Mouse (Mus musculus): ENCODE measurements around the gene Atg4b. TPM values are rescaled to one million over a fixed set of nuclear protein-coding genes. Genes with fewer than 3 reads are reported as not detected.
A peak's percentile ranks its signal among the peaks of the same experiment; 100 is the strongest.
"Not testable (repeated sequence)": the region's sequence is repeated elsewhere in the genome, so short reads cannot be mapped to it uniquely, and the experiment has no call there.

The Atg4b gene
- polyA plus RNA-seq, 1 experiment from 2014 or later = 104 TPM

DNA sequence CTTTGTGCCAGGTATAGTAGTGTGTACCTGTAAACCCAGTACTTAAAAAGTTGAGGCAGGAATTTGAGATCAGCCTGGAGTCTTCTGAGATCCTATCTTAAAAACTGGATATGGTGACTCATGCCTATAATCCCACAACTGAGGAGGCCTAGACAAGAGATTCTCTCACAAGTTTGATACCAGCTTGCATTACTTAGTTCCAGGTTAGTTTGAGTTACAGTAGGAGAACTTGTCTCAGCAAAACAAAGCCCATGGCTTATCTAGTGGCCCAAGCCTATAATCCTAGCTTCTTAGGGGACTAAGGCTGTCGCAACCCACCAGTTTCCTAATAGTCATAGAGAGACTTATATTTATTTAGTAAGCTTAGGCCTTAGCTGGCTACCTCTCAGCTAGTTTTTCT, 8.8 kb downstream of the Atg4b start:
- Histone ChIP-seq H3K4me2 (replicated peaks) (no peak overlapping the region), H3K4me3 (no peak overlapping the region), H3K9ac (replicated peaks) (no peak overlapping the region), H3K27ac (replicated peaks) (no peak overlapping the region), H3K4me1 (peaks cover 3% of the 10 kb centered on the region), H3K36me3 (no peaks in the 10 kb centered on the region), H3K9me3 (no peaks in the 10 kb centered on the region), H3K27me3 (no peaks in the 10 kb centered on the region)
- WGBS = 100% methylated on average over 1 of the region's 1 CpGs
- ATAC-seq (ENCODE audit: low FRiP score, low read depth) = no peak

DNA sequence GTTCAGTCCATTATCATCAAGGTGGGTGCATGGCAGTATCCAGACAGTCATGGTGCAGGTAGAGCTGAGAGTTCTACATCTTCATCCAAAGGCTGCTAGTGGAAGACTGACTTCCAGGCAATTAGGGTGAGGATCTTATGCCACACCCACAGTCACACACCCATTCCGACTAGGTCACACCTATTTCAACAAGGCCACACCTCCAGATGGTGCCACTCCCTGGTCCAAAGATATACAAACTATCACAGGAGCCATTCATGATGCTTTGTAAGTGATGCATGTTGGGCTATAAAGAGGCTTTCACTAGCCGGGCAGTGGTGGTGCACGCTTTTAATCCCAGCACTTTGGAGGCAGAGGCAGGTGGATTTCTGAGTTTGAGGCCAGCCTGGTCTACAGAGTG, 12.2 kb downstream of the Atg4b start:
- not testable (repeated sequence) for H3K27ac ChIP-seq (replicated peaks); ATAC-seq (ENCODE audit: low FRiP score, low read depth); H3K4me1 ChIP-seq; H3K9ac ChIP-seq (replicated peaks); H3K27me3 ChIP-seq; H3K9me3 ChIP-seq; H3K4me3 ChIP-seq; H3K4me2 ChIP-seq (replicated peaks)
- WGBS = 89% methylated on average over 3 of the region's 3 CpGs
- H3K36me3 ChIP-seq = peaks cover 11% of the 10 kb centered on the region

DNA sequence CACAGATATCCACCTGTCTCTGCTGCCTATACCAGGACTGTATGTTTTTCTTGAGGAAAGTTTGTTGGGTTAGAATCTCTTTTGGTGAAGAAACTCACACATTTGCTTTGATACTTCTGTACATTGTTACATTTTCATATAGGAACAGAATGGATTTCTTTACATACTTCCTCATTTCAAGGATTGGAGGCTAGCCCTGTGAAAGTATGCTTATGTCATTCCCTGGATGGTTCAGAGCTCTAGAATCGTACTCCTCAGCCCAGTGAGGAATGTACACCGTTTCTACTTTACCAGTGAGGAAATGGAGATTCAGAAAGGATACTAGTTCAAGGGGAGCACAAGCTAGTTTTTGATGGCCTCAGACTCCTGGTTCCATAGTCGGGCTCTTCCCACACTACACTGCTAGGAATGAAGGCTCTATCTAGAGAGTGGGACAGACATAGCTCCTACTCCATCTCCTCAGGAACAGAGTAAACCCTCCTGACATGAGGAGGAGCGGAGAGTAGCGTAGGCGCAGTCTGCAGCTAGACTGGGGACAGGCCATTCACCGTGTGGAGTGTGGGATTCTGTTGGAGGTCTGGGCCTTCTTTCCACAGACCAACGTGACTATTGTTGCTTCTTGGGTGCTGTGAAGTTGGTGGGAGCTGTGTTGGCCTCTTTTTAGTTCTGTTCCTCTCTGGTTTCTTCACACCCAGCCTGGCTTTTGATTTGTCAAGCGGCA, 13.7 kb downstream of the Atg4b start:
- Histone ChIP-seq H3K9me3 (no peaks in the 10 kb centered on the region), H3K4me3 (no peak overlapping the region), H3K4me2 (replicated peaks) (no peak overlapping the region), H3K27me3 (no peaks in the 10 kb centered on the region), H3K4me1 (no peaks in the 10 kb centered on the region), H3K9ac (replicated peaks) (no peak overlapping the region), H3K27ac (replicated peaks) (no peak overlapping the region), H3K36me3 (peaks cover 23% of the 10 kb centered on the region)
- no peak for ATAC-seq (ENCODE audit: low FRiP score, low read depth)
- WGBS = 96% methylated on average over 9 of the region's 9 CpGs

GRCm38 (mm10) chr1:93767600-93767999, 16.3 kb downstream of the Atg4b start:
- WGBS = 91% methylated on average over 6 of the region's 6 CpGs
- Histone ChIP-seq H3K9me3 (no peaks in the 10 kb centered on the region), H3K4me3 (no peak overlapping the region), H3K27me3 (no peaks in the 10 kb centered on the region), H3K9ac (replicated peaks) (no peak overlapping the region), H3K4me2 (replicated peaks) (no peak overlapping the region), H3K4me1 (no peaks in the 10 kb centered on the region), H3K36me3 (peaks cover 31% of the 10 kb centered on the region), H3K27ac (replicated peaks) (no peak overlapping the region)
- no peak for ATAC-seq (ENCODE audit: low FRiP score, low read depth)

GRCm38 (mm10) chr1:93769901-93770300, 18.6 kb downstream of the Atg4b start:
- Histone ChIP-seq H3K36me3 (peaks cover 51% of the 10 kb centered on the region), H3K27ac (replicated peaks) (no peak overlapping the region), H3K9ac (replicated peaks) (no peak overlapping the region), H3K4me2 (replicated peaks) (no peak overlapping the region), H3K4me3 (no peak overlapping the region), H3K9me3 (no peaks in the 10 kb centered on the region), H3K27me3 (no peaks in the 10 kb centered on the region), H3K4me1 (no peaks in the 10 kb centered on the region)
- 100% methylated on average over 3 of the region's 3 CpGs for WGBS
- no peak for ATAC-seq (ENCODE audit: low FRiP score, low read depth)

DNA sequence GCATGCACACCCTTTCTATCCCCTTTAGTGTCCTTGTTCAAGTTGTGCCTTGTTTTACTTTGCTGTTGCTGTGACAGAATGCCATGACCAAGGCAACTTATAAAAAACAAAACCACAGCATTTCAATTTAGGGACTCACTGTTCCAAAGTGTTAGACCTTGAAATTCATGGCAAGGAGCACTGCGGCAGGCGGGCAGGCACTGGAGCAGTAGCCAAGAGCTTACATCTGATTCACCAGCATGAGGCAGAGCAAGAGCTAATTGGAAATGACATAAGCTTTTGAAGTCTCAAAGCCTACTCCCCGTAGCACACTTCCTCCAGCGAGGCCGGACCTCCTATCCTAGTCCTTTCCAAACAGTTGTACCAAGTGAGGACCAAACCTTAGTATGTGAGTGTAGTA, 25.4 kb downstream of the Atg4b start:
- Histone ChIP-seq H3K9me3 (no peaks in the 10 kb centered on the region), H3K4me2 (replicated peaks) (no peak overlapping the region), H3K4me1 (no peaks in the 10 kb centered on the region), H3K9ac (replicated peaks) (no peak overlapping the region), H3K27me3 (no peaks in the 10 kb centered on the region), H3K4me3 (no peak overlapping the region), H3K27ac (replicated peaks) (no peak overlapping the region), H3K36me3 (peaks cover 78% of the 10 kb centered on the region)
- WGBS = 89% methylated on average over 5 of the region's 5 CpGs
- no peak for ATAC-seq (ENCODE audit: low FRiP score, low read depth)

DNA sequence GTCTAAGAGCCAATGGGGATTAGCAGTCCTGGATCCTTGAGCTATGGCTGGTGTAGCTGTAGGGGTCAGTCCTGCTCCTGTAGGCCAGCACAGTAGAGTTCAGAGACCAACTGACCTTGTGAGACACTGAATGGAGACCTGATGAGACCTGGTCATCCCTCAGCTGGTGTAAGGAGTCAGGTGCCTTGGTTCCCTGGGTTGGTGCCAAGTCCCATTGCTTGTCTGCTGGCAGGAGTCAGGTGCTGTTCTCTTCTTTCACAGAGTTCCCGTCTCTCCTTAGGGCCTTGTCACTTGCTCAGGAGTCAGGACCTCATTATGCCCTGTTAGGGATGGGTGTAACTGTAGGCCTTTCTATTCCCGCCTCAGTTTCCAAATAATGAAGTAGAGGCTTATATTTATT, 35.6 kb downstream of the Atg4b start:
- no peak overlapping the region for H3K4me2 ChIP-seq (replicated peaks)
- no peaks in the 10 kb centered on the region for H3K4me1 ChIP-seq
- H3K9me3 ChIP-seq = no peaks in the 10 kb centered on the region
- H3K36me3 ChIP-seq = peaks cover 96% of the 10 kb centered on the region
- H3K4me3 ChIP-seq = no peak overlapping the region
- no peak overlapping the region for H3K27ac ChIP-seq (replicated peaks)
- no peak for ATAC-seq (ENCODE audit: low FRiP score, low read depth)
- H3K9ac ChIP-seq (replicated peaks) = no peak overlapping the region
- no peaks in the 10 kb centered on the region for H3K27me3 ChIP-seq
- WGBS = 94% methylated on average over 2 of the region's 2 CpGs

- 94% methylated on average over 8 of the region's 8 CpGs for WGBS
- Histone ChIP-seq H3K9ac (replicated peaks) (no peak overlapping the region), H3K9me3 (no peaks in the 10 kb centered on the region), H3K4me3 (no peak overlapping the region), H3K4me1 (no peaks in the 10 kb centered on the region), H3K36me3 (peaks cover 94% of the 10 kb centered on the region), H3K27me3 (no peaks in the 10 kb centered on the region), H3K4me2 (replicated peaks) (no peak overlapping the region), H3K27ac (replicated peaks) (no peak overlapping the region)
- no peak for ATAC-seq (ENCODE audit: low FRiP score, low read depth)
Observed at GRCm38 (mm10) chr1:93794526-93794925, 43.2 kb downstream of the Atg4b start.

- Histone ChIP-seq H3K27ac (replicated peaks) (no peak overlapping the region), H3K4me3 (no peak overlapping the region), H3K9me3 (no peaks in the 10 kb centered on the region), H3K9ac (replicated peaks) (no peak overlapping the region), H3K4me2 (replicated peaks) (no peak overlapping the region), H3K36me3 (peaks cover 86% of the 10 kb centered on the region), H3K27me3 (no peaks in the 10 kb centered on the region), H3K4me1 (peaks cover 4% of the 10 kb centered on the region)
- ATAC-seq (ENCODE audit: low FRiP score, low read depth) = no peak
- 86% methylated on average over 8 of the region's 8 CpGs for WGBS
Observed at GRCm38 (mm10) chr1:93795886-93796285, 44.6 kb downstream of the Atg4b start.

DNA sequence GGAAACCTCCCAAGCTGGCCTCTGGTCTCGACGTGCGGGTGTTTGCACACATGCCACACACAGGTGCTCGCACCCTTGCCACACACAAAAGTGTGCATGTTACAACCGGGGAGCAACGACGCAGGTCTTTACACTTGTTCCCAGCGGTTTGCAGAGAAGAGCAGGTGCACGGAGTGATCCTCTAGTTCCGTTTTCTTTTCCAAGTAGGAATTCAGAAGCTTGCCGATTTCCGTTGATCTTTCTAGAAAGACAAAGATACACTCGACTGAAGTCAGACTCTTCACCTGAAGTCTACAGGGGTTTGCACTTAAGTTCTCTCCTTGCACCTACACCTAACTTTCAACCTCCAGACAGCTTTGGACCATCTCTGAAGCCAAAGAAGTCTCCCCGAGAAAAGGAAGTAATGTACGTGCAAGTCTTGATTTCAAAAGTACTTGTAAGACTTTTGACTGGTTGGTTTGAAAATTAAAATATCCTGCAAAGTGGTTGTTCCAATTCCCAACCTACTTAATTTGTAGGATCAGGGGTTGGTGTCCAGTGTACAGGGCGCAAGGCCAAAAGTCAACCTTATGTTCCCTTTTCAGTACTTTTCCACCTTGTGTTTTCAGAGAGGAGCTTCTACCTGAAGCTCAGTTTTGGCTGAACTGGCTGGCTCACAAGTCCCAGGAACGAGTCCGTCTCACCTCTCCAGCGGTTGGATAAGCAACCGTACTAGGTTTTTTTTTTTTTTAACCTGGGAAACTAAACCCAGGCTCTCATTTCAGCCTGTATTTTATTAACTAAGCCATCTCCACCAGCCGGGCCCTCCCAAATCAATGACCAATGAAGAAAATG, 49.6 kb downstream of the Atg4b start:
- ATAC-seq (ENCODE audit: low FRiP score, low read depth) = no peak
- peaks cover 32% of the 10 kb centered on the region for H3K4me1 ChIP-seq
- peak overlapping the region; percentile 76 for H3K4me3 ChIP-seq
- 79% methylated on average over 21 of the region's 21 CpGs for WGBS
- H3K27me3 ChIP-seq = no peaks in the 10 kb centered on the region
- H3K27ac ChIP-seq (replicated peaks) = 0 out of 2 replicates have a peak overlapping the region, but pooled peaks have one; percentile 73
- H3K36me3 ChIP-seq = peaks cover 40% of the 10 kb centered on the region
- peak overlapping the region; percentile 79 for H3K9ac ChIP-seq (replicated peaks)
- no peaks in the 10 kb centered on the region for H3K9me3 ChIP-seq
- H3K4me2 ChIP-seq (replicated peaks) = peak overlapping the region; percentile 69

- peaks cover 41% of the 10 kb centered on the region for H3K36me3 ChIP-seq
- H3K4me1 ChIP-seq = peaks cover 32% of the 10 kb centered on the region
- WGBS = under 1% methylated on average over 42 of the region's 42 CpGs
- peak within 1 kb of the TSS; percentile 77 for H3K27ac ChIP-seq (replicated peaks)
- no peaks in the 10 kb centered on the region for H3K27me3 ChIP-seq
- no peaks in the 10 kb centered on the region for H3K9me3 ChIP-seq
- H3K4me3 ChIP-seq = peak within 1 kb of the TSS; percentile 76
- H3K9ac ChIP-seq (replicated peaks) = peak within 1 kb of the TSS; percentile 79
- H3K4me2 ChIP-seq (replicated peaks) = peak within 1 kb of the TSS; percentile 79
- peak; percentile 53 for ATAC-seq (ENCODE audit: low FRiP score, low read depth)
Observed at GRCm38 (mm10) chr1:93801741-93802238, 50.5 kb downstream of the Atg4b start, which contains the start of gene Dtymk. TSS of gene Dtymk (minus strand) at chr1:93801934.

- no peak overlapping the region for H3K27ac ChIP-seq (replicated peaks)
- H3K4me2 ChIP-seq (replicated peaks) = peak overlapping the region; percentile 79
- H3K27me3 ChIP-seq = no peaks in the 10 kb centered on the region
- no peaks in the 10 kb centered on the region for H3K9me3 ChIP-seq
- H3K4me3 ChIP-seq = peak overlapping the region; percentile 86; the same call in 1 of the 2 replicates
- H3K4me1 ChIP-seq = peaks cover 32% of the 10 kb centered on the region
- 87% methylated on average over 5 of the region's 5 CpGs for WGBS
- H3K36me3 ChIP-seq = peaks cover 39% of the 10 kb centered on the region
- H3K9ac ChIP-seq (replicated peaks) = no peak overlapping the region
- no peak for ATAC-seq (ENCODE audit: low FRiP score, low read depth)
Observed at GRCm38 (mm10) chr1:93802771-93803170, 51.5 kb downstream of the Atg4b start.

Measured in midbrain, embryonic 12.5 days (tissue).